Mouse (Mus musculus) heart, postnatal 0 days (tissue): ENCODE data around the gene Nxpe3.

Source experiments
- CTCF ChIP-seq: IDR thresholded peaks from 2 replicates; pipeline ENCODE4 v1.5.1; 2016; ENCODE audit warnings: antibody characterized with exemption, control low read depth, low read depth
- EP300 ChIP-seq: IDR thresholded peaks from 2 replicates; pipeline ENCODE4 v1.6.1; 2016; ENCODE audit warnings: antibody characterized with exemption, low read depth

DNA sequence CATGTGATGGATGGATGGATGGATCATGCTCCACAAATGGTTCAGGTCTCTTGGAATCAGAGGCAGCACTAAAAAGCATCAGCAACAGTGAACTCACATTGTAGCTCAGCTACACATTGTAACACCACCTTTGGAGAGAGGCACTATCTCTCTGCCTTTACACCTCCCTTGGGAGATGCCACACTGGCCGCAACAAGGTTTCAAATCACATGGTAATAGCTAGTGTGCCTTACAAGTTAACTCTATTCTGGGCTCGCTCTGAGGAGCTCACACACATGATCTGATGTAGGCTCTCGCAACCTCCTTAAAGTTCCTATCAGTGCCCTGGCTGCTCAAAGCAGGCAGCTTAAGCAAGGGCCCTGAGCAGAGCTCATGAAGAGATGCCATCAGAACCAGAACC lies 44.6 kb downstream of the Nxpe3 start:
- TF ChIP-seq CTCF (no peak), EP300 (no peak)
